Mouse (Mus musculus) ZHBTc4 (cell line): ENCODE measurements around the gene Jam2.
A peak's percentile ranks its signal among the peaks of the same experiment; 100 is the strongest.

Experiments
- DNase-seq: peaks from one replicate; pipeline ENCODE4 v3.0.0-alpha.2; 2011; ENCODE audit warnings: low read depth, low spot score

Gene Jam2

DNA sequence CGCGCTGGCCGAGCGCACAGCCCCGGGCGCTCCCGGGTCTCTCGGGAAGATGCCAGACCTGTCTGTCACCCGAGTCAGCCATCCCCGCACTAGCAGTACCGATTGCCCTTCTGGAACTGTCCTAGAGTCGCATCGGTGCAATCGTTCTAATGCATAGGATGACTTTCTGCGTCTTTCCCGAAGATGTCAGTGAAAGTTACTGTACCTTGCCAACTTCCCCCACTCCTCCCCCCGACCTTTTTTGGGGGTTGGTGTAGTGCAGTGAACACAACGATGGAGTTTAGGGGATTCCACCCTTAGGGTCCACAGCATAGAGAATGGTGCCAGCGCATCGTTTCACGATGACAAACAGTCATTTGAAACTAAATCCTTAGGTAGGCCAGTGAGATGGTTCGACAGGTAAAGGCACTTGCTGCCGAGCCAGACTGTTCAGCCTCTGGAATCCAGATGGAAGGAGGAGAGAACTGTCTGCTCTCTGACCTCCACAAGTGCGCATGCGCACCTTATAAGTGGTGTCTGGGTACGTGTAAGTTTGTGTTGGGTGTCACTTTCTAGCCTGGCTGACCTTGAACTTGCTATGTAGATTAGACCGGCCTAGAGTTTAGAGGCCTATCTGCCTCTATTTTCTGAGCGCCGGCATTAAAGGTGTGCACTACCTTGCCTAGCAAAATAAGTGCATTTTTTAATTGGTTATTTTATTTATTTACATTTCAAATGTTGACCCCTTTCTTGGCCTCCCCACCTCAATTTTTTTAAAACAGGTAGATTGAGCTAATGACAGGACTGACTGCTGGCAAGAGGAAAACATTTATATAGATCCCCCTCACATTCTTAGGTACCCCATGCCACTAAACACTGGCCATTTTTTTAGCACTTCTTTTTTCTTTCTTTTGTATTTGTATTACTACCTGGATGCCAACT, 62.2 kb downstream of the Jam2 start:
- DNase-seq, result peak; percentile 93

DNA sequence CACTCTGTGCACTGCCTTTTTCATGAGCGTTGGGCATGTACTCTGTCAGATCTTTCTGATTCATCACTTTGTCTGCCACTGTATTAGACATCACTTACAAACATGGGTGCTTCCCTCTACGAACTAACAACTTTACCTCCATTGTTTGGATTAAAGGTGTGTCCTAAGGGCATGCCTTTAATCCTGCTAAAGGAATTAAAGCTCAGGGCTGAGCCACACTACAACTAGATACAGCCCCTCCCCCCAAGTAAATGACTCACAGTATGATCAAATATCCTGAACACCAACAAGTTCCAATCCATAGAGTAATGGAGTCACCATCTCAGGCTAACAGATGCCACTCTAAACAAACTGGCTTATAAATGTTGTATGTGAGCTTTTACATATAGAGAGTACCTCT, 64.7 kb downstream of the Jam2 start:
- peak; percentile 51 for DNase-seq

DNA sequence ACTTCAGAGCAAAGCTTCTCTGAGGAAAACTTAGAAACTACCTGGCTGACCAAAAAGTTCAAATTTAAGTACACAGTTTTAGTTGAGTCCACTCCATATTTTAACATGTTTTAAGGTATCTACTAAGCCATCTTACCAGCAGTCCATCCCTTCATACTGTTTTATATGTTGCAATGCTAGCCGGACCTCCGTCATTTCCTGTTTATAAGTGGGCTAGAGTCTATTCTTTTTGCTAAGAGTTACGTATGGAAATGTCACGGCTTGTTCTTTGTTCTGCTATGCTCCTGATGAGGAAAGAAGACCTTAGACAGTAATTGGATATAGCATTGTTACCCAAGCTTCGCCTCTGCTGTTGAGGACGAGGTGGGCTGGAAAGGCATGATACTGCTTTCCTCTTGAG, 79.6 kb downstream of the Jam2 start:
- no peak for DNase-seq

DNA sequence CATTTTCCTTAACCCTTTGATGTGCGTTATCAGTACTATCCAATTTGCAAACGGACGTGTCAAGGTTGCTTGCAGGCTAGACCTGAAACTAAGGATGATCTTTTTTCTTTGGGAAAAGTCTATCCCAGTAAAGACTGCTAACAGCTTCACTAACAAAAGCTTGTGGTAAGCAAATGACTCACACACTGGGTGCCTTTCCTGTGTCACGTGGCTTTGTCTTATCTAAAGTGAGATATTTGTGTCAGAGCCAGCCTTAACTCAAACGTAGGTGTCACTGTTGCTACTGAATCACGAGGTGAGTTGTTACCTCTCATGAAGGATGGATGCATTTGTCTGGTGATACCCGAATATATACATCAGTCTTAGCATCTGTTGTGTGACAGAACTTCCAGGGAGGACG, 90.7 kb downstream of the Jam2 start:
- no peak for DNase-seq

DNA sequence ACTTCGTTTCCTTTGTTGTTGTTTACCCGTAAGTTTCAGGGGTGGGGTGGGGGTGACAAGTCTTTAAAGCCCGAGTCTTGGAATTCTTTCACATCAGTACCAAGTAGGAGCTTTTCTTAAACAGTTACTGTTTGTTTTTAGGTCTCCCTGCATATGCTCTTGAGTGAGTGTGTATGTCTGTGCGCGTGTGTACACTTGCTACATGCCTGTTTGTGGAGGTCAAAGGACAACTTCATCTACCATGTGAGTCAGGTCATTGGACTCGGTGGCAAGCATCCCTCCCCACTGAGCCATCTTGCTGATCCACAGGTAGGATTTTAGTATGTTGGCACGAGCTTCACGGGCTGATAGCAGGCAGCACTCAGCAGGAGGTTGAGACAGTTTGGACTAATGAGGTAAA, 99.9 kb downstream of the Jam2 start:
- no peak for DNase-seq

DNA sequence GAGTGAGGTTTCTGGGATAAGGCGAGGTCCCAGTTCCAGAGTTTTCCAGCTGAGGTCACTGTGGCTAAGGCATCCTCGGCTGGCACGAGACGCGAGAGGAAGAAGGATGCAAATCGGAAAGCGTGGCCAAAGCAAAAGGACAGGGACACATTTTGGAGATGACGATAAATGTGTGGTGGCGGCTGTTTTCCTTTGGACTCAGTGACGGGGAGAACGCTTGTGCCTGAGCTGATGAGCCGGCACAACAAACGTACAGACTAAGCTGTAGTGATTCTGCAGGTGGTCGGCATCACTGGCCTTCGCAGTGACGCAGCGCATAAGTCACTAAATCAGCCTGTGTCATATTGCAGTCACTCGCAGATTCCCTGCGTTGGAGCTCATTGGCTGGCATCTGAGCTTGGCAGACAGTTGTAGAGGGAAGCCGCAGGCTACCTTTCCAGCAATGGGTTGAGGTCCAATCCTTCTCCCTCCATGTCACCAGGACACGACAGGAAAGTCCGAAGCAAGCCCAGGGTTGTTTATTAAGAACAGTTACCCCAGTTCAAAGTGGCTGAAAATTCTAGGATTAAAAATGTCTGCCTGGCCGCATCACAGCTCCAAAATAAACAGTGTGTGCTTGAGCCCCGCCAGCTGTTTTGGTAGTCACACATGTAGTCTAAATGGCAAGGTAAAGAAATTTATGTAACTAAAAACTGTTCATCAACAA, 101.2 kb downstream of the Jam2 start:
- DNase-seq, result no peak
